Mouse (Mus musculus) B cell, adult 2 months (primary cell): ENCODE results near the gene Vps13d.

Experiments
- DNase-seq, 2 experiments: peaks; one replicate each; pipeline ENCODE4 v3.0.0; 2022

The Vps13d gene

DNA sequence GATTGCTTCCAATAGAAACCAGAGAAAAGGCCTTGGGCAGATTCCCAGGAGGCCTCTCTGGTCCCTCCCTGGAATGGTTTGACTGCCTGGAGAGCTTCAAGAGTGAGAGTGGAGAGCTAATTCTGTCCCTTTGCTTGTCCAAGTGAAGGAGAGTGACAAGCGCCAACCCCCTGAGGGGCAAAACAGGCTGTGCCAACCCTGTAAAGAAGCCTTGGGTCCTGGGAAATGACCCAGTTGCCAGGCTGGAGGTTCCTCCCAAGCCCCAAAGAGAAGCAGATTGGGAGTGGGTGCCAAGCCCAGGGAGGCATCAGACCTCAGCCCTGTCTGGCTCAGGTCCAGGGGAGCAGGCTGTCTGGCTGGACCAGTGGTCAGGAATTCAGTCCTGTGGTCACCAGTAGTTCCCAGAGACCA is 265.0 kb downstream of the Vps13d start:
- DNase-seq = no peak

DNA sequence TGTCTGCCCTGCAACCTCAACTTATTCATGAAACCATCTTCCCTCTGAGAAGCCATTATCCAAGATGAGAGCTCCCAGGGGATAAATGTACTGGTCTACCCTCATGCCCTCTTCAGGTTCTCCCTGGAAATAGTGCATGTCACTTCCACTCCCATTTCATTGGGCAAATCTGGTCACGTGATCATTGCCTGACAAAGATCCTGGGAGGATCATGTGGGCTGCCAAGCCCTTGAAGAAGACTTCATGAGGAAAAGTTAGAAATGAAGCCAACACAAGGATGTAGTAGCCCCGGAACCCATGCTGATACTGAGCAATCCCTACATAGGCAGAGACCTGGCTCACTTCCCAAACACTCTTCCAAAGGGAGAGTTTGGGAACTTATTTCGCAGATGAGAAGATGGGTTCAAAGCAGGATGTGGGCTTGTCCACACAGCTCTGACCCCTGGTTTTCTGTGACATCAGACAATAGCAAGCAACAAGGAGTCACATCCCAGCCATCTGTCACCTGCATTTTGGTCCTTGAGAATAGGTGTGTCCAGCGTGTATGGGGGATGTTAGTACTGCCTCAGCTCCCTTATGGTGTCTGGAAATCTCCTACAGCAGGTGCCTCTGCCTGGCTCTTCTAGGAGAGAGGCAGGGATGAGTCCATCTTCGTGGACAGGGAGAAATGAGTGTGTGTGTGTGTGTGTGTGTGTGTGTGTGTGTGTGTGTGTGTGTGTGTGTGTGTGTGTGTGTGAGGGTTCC is 265.9 kb downstream of the Vps13d start:
- DNase-seq = no peak
